Mouse (Mus musculus) heart, postnatal 4 days (tissue): ENCODE measurements at regions not wholly inside any gene's neighbourhood (a gene's known extent, or its start where the extent isn't known, plus 50 kb on each side); places are given as distances from the start of the nearest gene placed in this dataset.

Experiments used
- DNase-seq: peaks from one replicate; pipeline ENCODE4 v3.0.0; 2021

GRCm38 (mm10) chr14:105498155-105498906, 240.0 kb downstream of the Ndfip2 start:
- DNase-seq, result no peak

GRCm38 (mm10) chr14:105495161-105495560, 236.8 kb downstream of the Ndfip2 start:
- no peak for DNase-seq

- DNase-seq, result no peak
Observed at GRCm38 (mm10) chr14:105494415-105494814, 236.0 kb downstream of the Ndfip2 start.

GRCm38 (mm10) chr14:105490158-105490557, 231.8 kb downstream of the Ndfip2 start:
- DNase-seq, result no peak

GRCm38 (mm10) chr14:105483352-105484083, 225.1 kb downstream of the Ndfip2 start:
- DNase-seq, result peak; percentile 69

GRCm38 (mm10) chr14:105482644-105483351, 224.4 kb downstream of the Ndfip2 start:
- DNase-seq, result peak; percentile 21

GRCm38 (mm10) chr14:105480048-105480447, 221.7 kb downstream of the Ndfip2 start:
- DNase-seq, result no peak

- DNase-seq, result peak; percentile 16
Observed at GRCm38 (mm10) chr14:105474991-105475553, 216.7 kb downstream of the Ndfip2 start.

GRCm38 (mm10) chr14:105448919-105449458, 190.6 kb downstream of the Ndfip2 start:
- DNase-seq, result no peak

GRCm38 (mm10) chr14:105447088-105447487, 188.7 kb downstream of the Ndfip2 start:
- DNase-seq, result no peak

- no peak for DNase-seq
Observed at GRCm38 (mm10) chr14:105435343-105435742, 177.0 kb downstream of the Ndfip2 start.

- DNase-seq, result no peak
Observed at GRCm38 (mm10) chr14:105433456-105433855, 175.1 kb downstream of the Ndfip2 start.

GRCm38 (mm10) chr14:105432670-105433069, 174.3 kb downstream of the Ndfip2 start:
- no peak for DNase-seq

- DNase-seq, result no peak
Observed at GRCm38 (mm10) chr14:105431584-105431983, 173.2 kb downstream of the Ndfip2 start.

GRCm38 (mm10) chr14:105429664-105430257, 171.4 kb downstream of the Ndfip2 start:
- DNase-seq, result no peak

GRCm38 (mm10) chr14:105427474-105427901, 169.1 kb downstream of the Ndfip2 start:
- DNase-seq, result no peak

- DNase-seq, result no peak
Observed at GRCm38 (mm10) chr14:105426597-105427334, 168.4 kb downstream of the Ndfip2 start.

- DNase-seq, result no peak
Observed at GRCm38 (mm10) chr14:105417967-105418366, 159.6 kb downstream of the Ndfip2 start.

- no peak for DNase-seq
Observed at GRCm38 (mm10) chr14:105417458-105417960, 159.1 kb downstream of the Ndfip2 start.

- DNase-seq, result no peak
Observed at GRCm38 (mm10) chr14:105416964-105417363, 158.6 kb downstream of the Ndfip2 start.

- DNase-seq, result no peak
Observed at GRCm38 (mm10) chr14:105404662-105405061, 146.3 kb downstream of the Ndfip2 start.
